Mouse (Mus musculus) forebrain, embryonic 16.5 days (tissue): ENCODE measurements around the gene Bcor. TPM values are rescaled to one million over a fixed set of nuclear protein-coding genes. Genes with fewer than 3 reads are reported as not detected.
A peak's percentile ranks its signal among the peaks of the same experiment; 100 is the strongest.

Experiments
- ATAC-seq: fragments of 200-750 bp; cut with Nextera tagmentation; 2 replicates; pipeline ENCODE4 v1.8.0; 2017; ENCODE audit warnings: mild to moderate bottlenecking, moderate library complexity
- H3K27ac ChIP-seq: fragments of 300-500 bp; sonication (generic); 2 replicates; pipeline ENCODE4 v1.5.1; 2014; ENCODE audit warnings: low read length, control low read depth
- H3K27me3 ChIP-seq: fragments of 300-500 bp; sonication (generic); replicated peaks from 2 replicates; pipeline ENCODE4 v1.6.1; 2014; ENCODE audit warnings: low read length; ENCODE audit not compliant: control insufficient read depth, insufficient read depth
- H3K36me3 ChIP-seq: fragments of 300-500 bp; sonication (generic); 2 replicates; pipeline ENCODE4 v1.6.1; 2014; ENCODE audit not compliant: control insufficient read depth, insufficient read depth
- H3K4me1 ChIP-seq: fragments of 300-500 bp; sonication (generic); replicated peaks from 2 replicates; pipeline ENCODE4 v1.6.1; 2014; ENCODE audit warnings: low read length; ENCODE audit not compliant: control insufficient read depth, insufficient read depth
- H3K4me2 ChIP-seq: fragments of 300-500 bp; sonication (generic); 2 replicates; pipeline ENCODE4 v1.6.1; 2014; ENCODE audit warnings: mild to moderate bottlenecking, low read length, control low read depth
- H3K4me3 ChIP-seq: fragments of 300-500 bp; sonication (generic); replicated peaks from 2 replicates; pipeline ENCODE4 v1.5.1; 2014; ENCODE audit warnings: mild to moderate bottlenecking, low read length, control low read depth
- H3K9ac ChIP-seq: fragments of 300-500 bp; sonication (generic); replicated peaks from 2 replicates; pipeline ENCODE4 v1.6.1; 2014; ENCODE audit warnings: low read depth, low read length, control low read depth
- H3K9me3 ChIP-seq: fragments of 300-500 bp; sonication (generic); 2 replicates; pipeline ENCODE4 v1.6.1; 2016; ENCODE audit warnings: low read length; ENCODE audit not compliant: control insufficient read depth
- WGBS: fragments of 180-500 bp; shearing (Covaris S2); extraction: QIAGEN DNeasy Blood & Tissue Kit; methylation state at CpG from one replicate; pipeline ENCODE4 v1.1.7; 2014; 5-methylcytosine and 5-hydroxymethylcytosine counted together
- polyA plus RNA-seq: library from polyadenylated mRNA; unstranded; fragments of >200 nt; fragmentation: Nextera tagmentation; extraction: Ambion mirVana; gene quantifications from 2 replicates; pipeline ENCODE4 v1.2.1, GENCODE M21; 2015

Bcor gene
- polyA plus RNA-seq, 1 experiment from 2014 or later: 18.1 TPM

DNA sequence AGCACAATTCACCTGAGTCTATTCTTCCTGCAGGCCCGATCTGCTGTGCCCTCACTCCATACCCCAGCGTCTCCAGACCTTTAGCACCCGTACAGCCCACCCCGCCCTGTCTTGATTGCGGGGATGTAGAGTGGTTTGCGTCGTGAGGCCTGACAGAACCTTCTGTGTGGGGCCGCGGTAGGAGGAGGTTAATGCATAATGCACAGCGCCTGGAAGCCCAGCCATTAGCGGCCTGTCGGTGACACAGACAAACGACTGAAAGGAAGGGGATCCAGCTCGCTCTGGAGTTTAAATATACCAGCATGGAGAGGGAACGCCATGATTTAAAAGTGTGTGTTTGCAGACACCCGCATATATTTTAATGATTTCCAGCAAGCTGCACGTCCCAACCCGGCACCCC lies 74.9 kb downstream of the Bcor start:
- Histone ChIP-seq H3K4me1 (peaks cover 37% of the 10 kb centered on the region), H3K4me2 (no peak overlapping the region), H3K27ac (no peak overlapping the region), H3K9ac (no peak overlapping the region), H3K9me3 (no peaks in the 10 kb centered on the region), H3K4me3 (no peak overlapping the region), H3K36me3 (no peaks in the 10 kb centered on the region), H3K27me3 (peaks cover 22% of the 10 kb centered on the region; the same call in 1 of the 2 replicates)
- ATAC-seq: no peak
- 15% methylated on average over 18 of the region's 18 CpGs for WGBS

DNA sequence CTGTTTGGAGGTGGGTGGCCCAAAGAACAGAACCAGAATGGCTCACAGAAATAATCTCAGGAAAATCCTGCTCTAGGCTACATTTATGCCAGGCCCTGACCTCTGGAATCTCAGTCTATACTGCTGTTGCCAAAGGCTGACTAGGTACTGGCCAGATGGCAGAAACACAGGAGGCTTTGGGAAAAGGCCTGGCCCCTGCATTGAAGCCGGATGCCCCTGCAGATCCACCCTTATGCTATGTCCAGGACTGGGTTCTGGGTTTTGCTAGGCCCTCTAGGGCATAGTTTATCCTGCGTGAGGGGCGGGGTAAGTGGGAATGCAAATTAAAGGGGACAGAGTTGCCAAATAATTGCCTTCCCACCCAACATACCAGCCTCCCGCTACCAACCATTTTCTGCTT lies 75.5 kb downstream of the Bcor start:
- 43% methylated on average over 4 of the region's 4 CpGs for WGBS
- H3K36me3 ChIP-seq: no peaks in the 10 kb centered on the region
- no peak for ATAC-seq
- no peak overlapping the region for H3K4me2 ChIP-seq
- H3K27me3 ChIP-seq: peaks cover 20% of the 10 kb centered on the region; the same call in 1 of the 2 replicates
- H3K27ac ChIP-seq: no peak overlapping the region
- H3K4me1 ChIP-seq: peaks cover 32% of the 10 kb centered on the region
- no peak overlapping the region for H3K9ac ChIP-seq
- no peak overlapping the region for H3K4me3 ChIP-seq
- no peaks in the 10 kb centered on the region for H3K9me3 ChIP-seq

DNA sequence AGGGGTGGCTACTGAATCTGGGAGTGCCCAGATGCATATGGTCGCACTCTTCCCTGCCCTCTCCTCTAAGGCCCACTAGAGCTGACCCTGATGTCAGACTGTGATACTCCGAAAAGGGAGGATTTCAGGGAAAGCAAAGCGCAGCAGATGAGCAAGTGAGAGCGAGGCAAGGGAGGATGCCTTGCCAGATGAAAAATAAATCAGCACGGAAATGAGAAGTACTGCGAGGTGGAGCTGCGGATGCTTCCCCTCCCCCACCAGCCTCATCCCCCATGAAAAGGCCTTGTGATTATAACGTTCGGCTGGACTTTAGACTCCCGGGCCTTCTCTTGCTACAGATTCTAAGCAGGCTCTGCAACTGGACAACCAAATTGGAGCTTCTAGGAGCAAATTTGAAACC lies 76.5 kb downstream of the Bcor start:
- no peak for ATAC-seq
- 36% methylated on average over 10 of the region's 10 CpGs for WGBS
- Histone ChIP-seq H3K9ac (no peak overlapping the region), H3K4me3 (no peak overlapping the region), H3K27me3 (peaks cover 19% of the 10 kb centered on the region; the same call in 1 of the 2 replicates), H3K36me3 (no peaks in the 10 kb centered on the region), H3K4me2 (no peak overlapping the region), H3K27ac (no peak overlapping the region), H3K4me1 (peaks cover 21% of the 10 kb centered on the region), H3K9me3 (no peaks in the 10 kb centered on the region)

DNA sequence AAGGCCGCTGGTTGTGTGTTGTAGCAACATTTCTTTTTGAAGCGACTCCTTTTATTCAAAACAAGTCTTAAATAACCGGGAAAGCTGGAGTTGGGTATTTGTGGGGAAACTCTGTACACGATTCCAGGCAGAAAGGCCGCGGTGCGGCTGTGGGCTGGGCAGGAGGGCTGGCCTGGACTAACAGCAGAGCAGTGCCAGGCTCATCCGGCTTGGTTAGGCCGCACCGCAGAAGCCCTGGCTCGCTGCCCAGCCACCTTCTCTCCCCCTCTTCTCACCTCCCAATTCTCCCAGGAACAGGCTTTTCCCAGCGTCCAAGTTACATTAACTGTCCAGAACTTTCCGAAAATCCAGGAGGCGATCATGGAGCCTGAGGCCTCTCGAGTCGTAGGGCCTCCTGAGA lies 77.4 kb downstream of the Bcor start:
- no peaks in the 10 kb centered on the region for H3K9me3 ChIP-seq
- no peak for ATAC-seq
- WGBS: 18% methylated on average over 16 of the region's 16 CpGs
- no peak overlapping the region for H3K9ac ChIP-seq
- H3K4me3 ChIP-seq: no peak overlapping the region
- H3K4me1 ChIP-seq: peaks cover 15% of the 10 kb centered on the region
- H3K27me3 ChIP-seq: peaks cover 19% of the 10 kb centered on the region; the same call in 1 of the 2 replicates
- H3K36me3 ChIP-seq: no peaks in the 10 kb centered on the region
- H3K4me2 ChIP-seq: no peak overlapping the region
- H3K27ac ChIP-seq: no peak overlapping the region

DNA sequence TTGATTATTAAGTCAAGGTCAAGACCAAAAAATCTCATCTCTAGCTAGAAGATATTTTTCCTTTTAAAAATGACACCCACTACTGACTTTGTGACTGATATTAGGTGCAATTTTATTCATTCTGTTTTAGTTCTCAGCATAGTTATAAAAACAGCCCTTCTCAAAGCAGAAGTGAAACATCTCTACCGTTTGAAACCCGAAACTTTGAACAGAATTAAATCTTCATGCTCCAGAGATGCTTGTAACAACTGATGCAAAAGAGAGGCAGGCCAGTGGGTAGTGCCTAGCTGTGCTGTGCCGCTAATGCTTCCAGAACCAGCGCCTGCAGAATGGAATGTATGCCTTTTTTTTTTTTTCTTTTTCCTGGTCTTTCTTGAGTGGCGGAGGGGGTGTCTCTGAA lies 78.0 kb downstream of the Bcor start:
- no peak for ATAC-seq

DNA sequence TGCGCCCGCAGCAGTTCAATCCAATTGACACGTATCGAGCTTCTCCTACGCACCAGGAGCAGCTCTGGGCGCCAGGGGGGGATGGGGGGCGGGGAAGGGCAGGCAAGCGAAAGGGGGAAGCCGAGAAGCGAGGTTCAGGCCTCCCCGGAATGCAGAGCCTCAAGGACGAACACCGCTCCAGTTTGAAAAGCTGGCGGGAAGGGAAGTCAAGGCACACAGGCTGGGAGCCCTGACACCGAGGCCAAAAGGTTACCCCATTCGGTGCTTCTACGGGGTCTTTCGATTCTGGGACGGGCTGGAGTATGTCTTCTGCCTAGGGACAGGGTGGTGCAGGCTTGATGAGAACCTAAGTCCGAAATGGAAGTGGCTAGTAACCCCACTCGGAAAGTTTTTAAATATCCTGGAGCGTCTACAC lies 78.4 kb downstream of the Bcor start:
- no peak for ATAC-seq
- Histone ChIP-seq H3K4me2 (peak overlapping the region; percentile 73), H3K9ac (no peak overlapping the region), H3K9me3 (no peaks in the 10 kb centered on the region), H3K36me3 (no peaks in the 10 kb centered on the region), H3K4me1 (peaks cover 15% of the 10 kb centered on the region), H3K4me3 (no peak overlapping the region), H3K27me3 (peaks cover 18% of the 10 kb centered on the region; the same call in 1 of the 2 replicates), H3K27ac (no peak overlapping the region)
- 15% methylated on average over 22 of the region's 22 CpGs for WGBS

More for the DNA sequence above, 78.0 kb downstream of the Bcor start:
- H3K9me3 ChIP-seq: no peaks in the 10 kb centered on the region
- H3K9ac ChIP-seq: no peak overlapping the region
- H3K4me1 ChIP-seq: peaks cover 15% of the 10 kb centered on the region
- 45% methylated on average over 5 of the region's 5 CpGs for WGBS
- H3K27me3 ChIP-seq: peaks cover 21% of the 10 kb centered on the region; the same call in 1 of the 2 replicates
- no peak overlapping the region for H3K4me2 ChIP-seq
- H3K4me3 ChIP-seq: no peak overlapping the region
- H3K27ac ChIP-seq: no peak overlapping the region
- H3K36me3 ChIP-seq: no peaks in the 10 kb centered on the region

DNA sequence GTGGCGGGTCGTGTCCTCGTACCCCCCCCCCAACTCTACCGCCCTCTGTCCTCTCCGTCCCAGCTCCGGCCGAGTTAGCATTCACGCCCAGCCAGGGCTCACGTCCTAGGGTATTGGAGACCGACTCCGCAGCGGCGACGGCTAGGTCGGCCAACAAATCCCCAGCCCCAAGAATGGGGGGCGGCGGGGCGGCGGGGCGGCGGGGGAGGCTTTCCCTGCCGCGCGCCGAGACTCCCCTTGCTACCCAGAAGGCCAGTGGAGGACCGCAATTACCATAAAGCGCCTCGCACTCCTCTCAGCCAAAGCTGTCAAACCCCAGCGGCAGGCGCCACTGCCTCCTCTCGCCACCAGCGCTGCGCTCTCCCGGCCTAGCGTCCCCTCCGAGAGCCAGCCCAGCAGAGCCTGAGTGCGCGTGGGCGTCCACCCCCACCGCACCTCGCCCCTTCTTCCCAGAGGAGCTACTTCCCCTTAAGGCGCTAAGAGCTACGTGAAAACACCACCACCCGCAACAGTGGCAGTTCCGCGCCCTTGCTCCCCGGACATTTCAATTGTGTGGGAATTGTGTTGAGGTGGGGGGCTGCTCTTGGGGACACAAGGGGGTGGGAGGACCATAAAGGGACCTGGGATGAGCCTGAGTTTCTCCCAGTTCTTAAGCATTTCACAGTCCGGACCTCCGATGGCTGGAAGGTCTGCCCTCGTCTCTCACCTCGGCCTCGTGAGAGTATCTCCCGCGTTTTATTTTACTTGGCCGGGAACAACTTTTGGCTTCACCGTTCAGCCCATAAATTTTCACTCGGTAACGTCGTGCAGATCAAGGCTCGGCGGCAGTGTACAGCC lies 79.0 kb downstream of the Bcor start:
- WGBS: 4% methylated on average over 49 of the region's 61 CpGs
- Histone ChIP-seq H3K27me3 (peaks cover 18% of the 10 kb centered on the region; the same call in 1 of the 2 replicates), H3K9me3 (no peaks in the 10 kb centered on the region), H3K9ac (peak overlapping the region; percentile 57), H3K36me3 (no peaks in the 10 kb centered on the region), H3K4me1 (peaks cover 18% of the 10 kb centered on the region), H3K27ac (peak overlapping the region; percentile 70), H3K4me2 (peak overlapping the region; percentile 73), H3K4me3 (peak overlapping the region; percentile 70)
- ATAC-seq: peak; percentile 29

DNA sequence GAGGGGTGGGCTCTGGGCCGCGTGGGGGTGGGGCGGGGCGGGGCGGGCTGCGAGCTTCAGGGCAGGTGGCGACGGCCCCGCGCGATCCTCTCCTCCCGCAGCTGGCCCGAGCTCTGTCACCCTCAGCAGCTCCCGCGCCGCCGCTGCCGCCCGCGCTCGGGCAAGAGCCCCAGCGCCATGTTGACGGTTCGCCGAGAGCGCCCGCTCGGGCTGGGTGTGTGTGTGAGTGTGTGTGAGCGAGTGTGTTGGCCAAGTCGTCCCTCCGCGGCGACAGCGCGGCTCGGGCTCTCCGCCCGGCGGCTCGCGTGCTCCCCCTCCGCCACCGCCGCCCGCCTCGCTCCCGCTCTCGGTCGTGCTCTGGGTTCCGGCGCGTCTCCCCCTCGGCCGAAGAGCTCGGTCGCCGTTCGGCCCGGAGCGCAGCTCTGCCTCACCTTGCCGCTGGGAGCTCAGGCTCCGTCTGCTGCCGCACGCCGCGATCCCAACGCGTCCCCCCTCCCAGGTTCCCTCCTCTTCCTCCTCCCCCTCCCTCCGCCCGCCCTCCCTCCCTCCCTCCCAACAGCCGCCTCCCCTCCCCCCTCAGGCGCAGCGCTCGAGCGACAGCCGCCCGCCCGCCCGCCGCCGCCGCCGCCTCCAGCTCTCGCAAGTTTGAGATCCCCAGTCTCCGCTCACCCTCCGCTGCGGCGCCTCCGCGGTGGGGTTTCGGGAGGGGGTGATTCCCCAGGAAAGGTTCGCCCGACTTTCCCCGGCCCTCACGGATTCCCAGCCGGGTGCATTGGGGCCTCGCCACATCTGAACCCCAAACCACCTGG lies 79.9 kb downstream of the Bcor start:
- 3% methylated on average over 42 of the region's 97 CpGs for WGBS
- H3K4me3 ChIP-seq: peak overlapping the region; percentile 70
- peak; percentile 39 for ATAC-seq
- H3K4me2 ChIP-seq: peak overlapping the region; percentile 73
- peak overlapping the region; percentile 75 for H3K9ac ChIP-seq
- no peaks in the 10 kb centered on the region for H3K36me3 ChIP-seq
- no peaks in the 10 kb centered on the region for H3K9me3 ChIP-seq
- H3K27me3 ChIP-seq: peaks cover 18% of the 10 kb centered on the region; the same call in 1 of the 2 replicates
- H3K4me1 ChIP-seq: peaks cover 15% of the 10 kb centered on the region
- H3K27ac ChIP-seq: peak overlapping the region; percentile 91
